Mouse (Mus musculus) forebrain, postnatal 0 days (tissue): ENCODE measurements around the gene Cflar. TPM values are rescaled to one million over a fixed set of nuclear protein-coding genes. Genes with fewer than 3 reads are reported as not detected.

ENCODE experiments used
- ATAC-seq: fragments of 200-750 bp; cut with Nextera tagmentation; 2 replicates; pipeline ENCODE4 v1.8.0; 2017; ENCODE audit warnings: mild to moderate bottlenecking, moderate library complexity
- DNase-seq: peaks from one replicate; pipeline ENCODE4 v3.0.0-alpha.2; 2015
- H3K27ac ChIP-seq: fragments of 300-500 bp; sonication (generic); 2 replicates; pipeline ENCODE4 v1.5.1; 2014; ENCODE audit warnings: low read depth, mild to moderate bottlenecking, antibody characterized with exemption, low read length, moderate library complexity, mixed read lengths
- H3K27me3 ChIP-seq: fragments of 300-500 bp; sonication (generic); 2 replicates; pipeline ENCODE4 v1.6.1; 2014; ENCODE audit warnings: mild to moderate bottlenecking, low read length, mixed read lengths; ENCODE audit not compliant: insufficient read depth
- H3K36me3 ChIP-seq: fragments of 300-500 bp; sonication (generic); 2 replicates; pipeline ENCODE4 v1.6.1; 2014; ENCODE audit warnings: mild to moderate bottlenecking, moderate library complexity; ENCODE audit not compliant: insufficient read depth
- H3K4me1 ChIP-seq: fragments of 300-500 bp; sonication (generic); 2 replicates; pipeline ENCODE4 v1.6.1; 2014; ENCODE audit warnings: antibody characterized with exemption; ENCODE audit not compliant: insufficient read depth
- H3K4me2 ChIP-seq: fragments of 300-500 bp; sonication (generic); 2 replicates; pipeline ENCODE4 v1.6.1; 2014; ENCODE audit warnings: low read depth, mild to moderate bottlenecking, moderate library complexity
- H3K4me3 ChIP-seq: fragments of 300-500 bp; sonication (generic); 2 replicates; pipeline ENCODE4 v1.5.1; 2014; ENCODE audit warnings: low read depth, low read length, mixed read lengths
- H3K9ac ChIP-seq: fragments of 300-500 bp; sonication (generic); 2 replicates; pipeline ENCODE4 v1.6.1; 2014; ENCODE audit warnings: mild to moderate bottlenecking
- H3K9me3 ChIP-seq: fragments of 300-500 bp; sonication (generic); 2 replicates; pipeline ENCODE4 v1.6.1; 2016; ENCODE audit warnings: low read length
- CTCF ChIP-seq: sonication (generic); IDR thresholded peaks from 2 replicates; pipeline ENCODE4 v1.5.1; 2016; ENCODE audit warnings: antibody characterized with exemption, control low read depth, low read depth
- WGBS: fragments of 180-500 bp; shearing (Covaris S2); extraction: QIAGEN DNeasy Blood & Tissue Kit; methylation state at CpG from one replicate; pipeline ENCODE4 v1.1.7; 2014; 5-methylcytosine and 5-hydroxymethylcytosine counted together
- polyA plus RNA-seq: library from polyadenylated mRNA; unstranded; fragments of >200 nt; fragmentation: Nextera tagmentation; extraction: Ambion mirVana; gene quantifications from 2 replicates; pipeline ENCODE4 v1.2.1, GENCODE M21; 2015
- total RNA-seq: library from RNA; depleted of rRNA; stranded (reverse); fragments of >200 nt; gene quantifications from 2 replicates; pipeline ENCODE4 v1.2.3, GENCODE M21; 2014

Gene Cflar
- total and polyA plus RNA-seq, 2 experiments from 2014 or later = 20.2 to 35.4 TPM

DNA sequence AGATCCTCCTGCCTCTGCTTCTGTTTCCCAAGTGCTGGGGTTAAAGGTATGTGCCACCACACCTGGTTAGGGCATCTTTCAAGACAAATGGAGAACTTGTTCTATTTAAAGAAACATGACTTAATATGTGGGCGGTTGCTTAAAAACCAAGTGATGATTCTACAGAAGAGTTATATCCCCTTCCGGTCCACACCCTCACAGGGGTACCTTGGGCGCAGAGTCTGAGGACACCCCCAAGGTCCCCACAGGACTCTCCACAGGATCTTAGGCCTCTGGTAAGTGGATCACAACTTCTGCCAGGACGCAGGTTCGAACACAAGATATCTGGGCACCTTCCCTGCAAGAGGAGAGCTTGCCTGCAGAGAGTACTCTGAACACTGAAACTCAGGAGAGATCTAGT is 64.1 kb downstream of the Cflar start:
- Histone ChIP-seq H3K27ac (no peak overlapping the region), H3K27me3 (no peaks in the 10 kb centered on the region), H3K9me3 (no peaks in the 10 kb centered on the region), H3K4me2 (no peak overlapping the region), H3K36me3 (no peaks in the 10 kb centered on the region), H3K4me3 (no peak overlapping the region), H3K4me1 (no peaks in the 10 kb centered on the region), H3K9ac (no peak overlapping the region)
- DNase-seq (no peak), ATAC-seq (no peak)
- 98% methylated on average over 5 of the region's 5 CpGs for WGBS
- TF ChIP-seq CTCF = no peak

DNA sequence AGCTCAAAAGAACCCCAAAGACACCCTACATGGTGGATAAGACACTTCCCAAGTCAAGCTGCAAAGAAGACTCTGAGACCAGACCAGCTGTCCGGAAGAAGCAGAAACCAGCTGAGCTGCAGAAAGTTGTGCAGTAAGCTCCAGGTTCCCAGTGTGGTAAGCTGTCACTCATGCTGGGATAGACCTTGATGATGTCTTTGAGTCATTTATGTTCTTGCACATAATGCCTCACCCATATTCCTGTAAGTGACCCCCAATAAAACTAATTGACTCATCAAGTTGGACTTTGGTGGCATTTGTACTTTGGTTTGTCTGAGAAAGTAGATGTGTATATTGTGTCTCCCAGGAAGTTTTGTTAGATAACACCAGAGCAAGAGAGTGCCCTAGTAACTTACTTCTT is 66.3 kb downstream of the Cflar start:
- Histone ChIP-seq H3K4me3 (no peak overlapping the region), H3K36me3 (no peaks in the 10 kb centered on the region), H3K4me2 (no peak overlapping the region), H3K27ac (no peak overlapping the region), H3K9ac (no peak overlapping the region), H3K4me1 (no peaks in the 10 kb centered on the region), H3K9me3 (no peaks in the 10 kb centered on the region), H3K27me3 (no peaks in the 10 kb centered on the region)
- WGBS = 96% methylated on average over 1 of the region's 1 CpGs
- TF ChIP-seq CTCF = no peak
- no peak for DNase-seq
- no peak for ATAC-seq

DNA sequence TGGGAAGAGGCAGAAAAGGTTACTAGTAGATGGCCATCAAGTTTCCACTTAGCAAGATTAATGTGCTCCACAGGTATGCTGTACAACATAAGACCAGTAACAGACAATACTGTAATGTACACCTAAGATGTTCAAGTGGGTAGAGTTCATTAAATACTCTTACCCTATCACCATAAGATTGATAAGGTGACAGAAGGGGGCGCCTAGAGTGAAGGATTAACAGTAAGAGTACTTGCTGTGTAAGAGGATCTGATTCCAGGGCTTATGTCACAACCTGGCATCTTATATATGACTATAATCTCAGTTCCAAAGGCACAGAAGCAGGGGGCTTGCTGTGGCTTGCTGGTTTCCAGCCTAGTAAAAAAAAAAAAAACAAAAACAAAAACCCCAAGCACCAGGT is 66.9 kb downstream of the Cflar start:
- H3K27ac ChIP-seq = no peak overlapping the region
- no peaks in the 10 kb centered on the region for H3K27me3 ChIP-seq
- no peak for TF ChIP-seq CTCF
- no peak for DNase-seq
- no peaks in the 10 kb centered on the region for H3K36me3 ChIP-seq
- no peak overlapping the region for H3K4me2 ChIP-seq
- no peaks in the 10 kb centered on the region for H3K9me3 ChIP-seq
- no peak overlapping the region for H3K9ac ChIP-seq
- no peak for ATAC-seq
- WGBS = 31% methylated on average over 1 of the region's 1 CpGs
- no peaks in the 10 kb centered on the region for H3K4me1 ChIP-seq
- no peak overlapping the region for H3K4me3 ChIP-seq

DNA sequence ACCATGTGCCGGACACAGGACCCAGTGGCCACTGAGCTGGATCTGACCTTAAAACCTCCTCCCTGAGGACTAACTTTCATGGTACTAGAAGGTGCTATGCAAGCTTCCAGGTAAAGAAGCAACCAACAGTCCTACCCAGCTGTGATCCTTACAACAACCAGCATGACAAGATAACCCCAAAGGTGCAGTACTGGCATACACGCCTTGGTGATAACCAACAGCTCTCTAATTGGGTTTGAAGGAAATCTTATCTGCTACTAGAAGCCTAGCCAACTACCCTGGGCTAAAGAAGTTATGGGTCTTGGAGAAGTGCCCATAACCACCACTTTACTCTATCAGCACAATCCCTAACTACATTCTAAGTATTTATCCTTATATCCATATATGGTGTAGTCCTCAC is 75.0 kb downstream of the Cflar start:
- TF ChIP-seq CTCF = no peak
- ATAC-seq = no peak
- Histone ChIP-seq H3K9me3 (no peaks in the 10 kb centered on the region), H3K4me3 (no peak overlapping the region), H3K9ac (no peak overlapping the region), H3K4me1 (no peaks in the 10 kb centered on the region), H3K27ac (no peak overlapping the region), H3K27me3 (no peaks in the 10 kb centered on the region), H3K4me2 (no peak overlapping the region), H3K36me3 (no peaks in the 10 kb centered on the region)
- no peak for DNase-seq
- 99% methylated on average over 2 of the region's 2 CpGs for WGBS

DNA sequence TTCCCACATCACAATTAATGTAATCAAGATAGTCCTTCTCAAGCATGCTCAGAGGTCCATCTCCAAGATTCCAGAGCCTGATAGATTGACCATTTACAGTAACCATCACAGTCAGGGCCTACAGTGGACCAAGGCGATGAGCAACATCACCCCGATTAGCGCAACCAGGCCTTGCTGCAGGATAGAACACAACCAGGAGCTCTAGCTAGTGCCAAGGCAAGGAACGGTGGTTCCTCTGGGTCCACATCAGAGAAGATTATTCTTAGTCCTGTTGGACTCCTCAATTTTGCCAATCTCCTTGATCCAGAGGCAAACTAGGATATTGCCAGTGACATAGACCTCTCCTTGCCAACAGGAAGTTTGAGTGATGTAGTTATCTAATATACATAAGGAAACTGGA is 77.1 kb downstream of the Cflar start:
- DNase-seq = no peak
- H3K4me1 ChIP-seq = no peaks in the 10 kb centered on the region
- no peak overlapping the region for H3K4me2 ChIP-seq
- no peak overlapping the region for H3K9ac ChIP-seq
- ATAC-seq = no peak
- H3K27ac ChIP-seq = no peak overlapping the region
- TF ChIP-seq CTCF = no peak
- WGBS = 98% methylated on average over 4 of the region's 4 CpGs
- H3K9me3 ChIP-seq = no peaks in the 10 kb centered on the region
- no peak overlapping the region for H3K4me3 ChIP-seq
- no peaks in the 10 kb centered on the region for H3K36me3 ChIP-seq
- H3K27me3 ChIP-seq = no peaks in the 10 kb centered on the region

DNA sequence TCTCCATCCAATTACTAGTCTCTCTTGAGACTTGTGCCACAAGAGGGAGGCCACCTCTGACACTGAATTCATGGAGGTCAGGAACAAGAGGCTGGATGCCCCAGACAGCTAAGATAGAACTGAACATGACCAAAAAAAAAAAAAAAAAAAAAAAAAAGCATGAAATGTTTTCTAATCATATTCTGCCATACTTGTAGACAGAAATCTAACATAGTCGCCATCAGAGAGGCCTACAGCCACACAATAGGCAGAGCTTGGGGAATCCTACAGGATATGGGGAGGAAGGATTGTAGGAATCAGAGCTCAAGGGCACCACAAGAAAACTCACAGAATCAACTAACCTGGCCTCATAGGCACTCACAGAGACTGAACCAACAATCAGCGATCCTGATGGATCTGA is 83.4 kb downstream of the Cflar start:
- Histone ChIP-seq H3K4me1 (no peaks in the 10 kb centered on the region), H3K36me3 (no peaks in the 10 kb centered on the region), H3K9ac (no peak overlapping the region), H3K4me2 (no peak overlapping the region), H3K9me3 (no peaks in the 10 kb centered on the region), H3K27ac (no peak overlapping the region), H3K27me3 (no peaks in the 10 kb centered on the region), H3K4me3 (no peak overlapping the region)
- no peak for DNase-seq
- 59% methylated on average over 2 of the region's 2 CpGs for WGBS
- TF ChIP-seq CTCF = no peak
- ATAC-seq = no peak

DNA sequence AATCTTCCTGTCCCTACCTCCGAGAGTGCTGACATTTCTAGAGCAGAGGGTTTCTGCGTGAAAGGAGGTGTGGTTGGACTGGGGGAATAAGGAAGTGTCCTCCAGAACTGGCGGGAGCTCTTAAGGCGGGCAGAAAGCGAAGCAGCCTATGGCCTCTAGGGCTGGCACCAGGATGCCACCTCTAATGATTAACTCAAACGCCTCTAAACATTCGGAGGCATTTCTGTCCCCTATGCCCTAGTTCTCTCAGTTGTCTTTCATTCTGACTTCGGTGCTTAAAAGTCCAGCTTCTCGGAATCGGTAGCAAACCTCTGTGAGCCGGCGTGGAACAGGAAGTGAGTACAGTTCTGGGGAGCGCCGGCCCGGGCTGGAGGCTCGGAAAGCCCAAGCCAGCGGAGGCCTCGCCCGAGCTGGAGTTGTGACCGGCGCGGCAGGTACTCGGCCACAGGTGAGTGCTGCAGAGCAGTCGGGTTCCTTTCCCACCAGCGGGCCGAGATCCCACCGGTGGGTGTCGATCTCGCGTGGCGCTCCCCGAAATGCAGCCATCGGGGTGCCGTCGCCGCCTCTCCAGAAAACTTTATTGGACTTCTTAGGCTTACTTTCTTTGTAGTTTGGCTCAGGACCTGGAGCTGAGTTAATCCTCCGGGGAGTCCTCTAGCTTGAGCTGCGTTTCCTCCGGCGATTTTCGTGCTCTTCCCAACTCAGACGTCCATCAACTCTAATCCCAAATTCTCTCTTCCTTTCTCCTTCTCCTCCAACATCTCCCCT is 84.2 kb downstream of the Cflar start, which contains the start of gene Casp8:
Casp8 (plus strand) TSS at position 84 of the 768 bp plus-strand sequence.
- 0 out of 2 replicates have a peak within 1 kb of the TSS, but pooled peaks have one; percentile 21 for H3K27ac ChIP-seq
- no peaks in the 10 kb centered on the region for H3K4me1 ChIP-seq
- peak within 1 kb of the TSS; percentile 70 for H3K4me2 ChIP-seq
- H3K36me3 ChIP-seq = no peaks in the 10 kb centered on the region
- WGBS = 3% methylated on average over 42 of the region's 42 CpGs
- TF ChIP-seq CTCF = no peak
- peak within 1 kb of the TSS; percentile 39 for H3K9ac ChIP-seq
- H3K27me3 ChIP-seq = no peaks in the 10 kb centered on the region
- peak within 1 kb of the TSS; percentile 38 for H3K4me3 ChIP-seq
- no peak for ATAC-seq
- H3K9me3 ChIP-seq = no peaks in the 10 kb centered on the region
- DNase-seq = peak; percentile 5

DNA sequence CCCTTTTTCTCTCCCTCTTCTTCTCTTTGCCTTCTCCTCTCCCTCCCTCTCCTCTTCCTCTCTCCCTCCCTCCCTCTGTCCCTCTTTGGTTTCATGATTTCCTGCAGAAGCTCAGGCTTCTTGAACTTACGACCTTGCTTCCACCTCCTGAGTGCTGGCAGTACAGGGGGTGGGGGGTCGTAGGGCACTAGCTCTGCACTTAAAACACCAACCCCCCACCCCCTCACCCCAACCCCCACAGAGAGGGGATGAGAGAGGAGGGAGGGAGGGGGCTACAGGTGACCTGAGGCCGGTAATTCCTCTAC is 84.7 kb downstream of the Cflar start:
- no peak for TF ChIP-seq CTCF
- DNase-seq = no peak
- Histone ChIP-seq H3K27ac (no peak overlapping the region), H3K4me1 (no peaks in the 10 kb centered on the region), H3K4me2 (peak overlapping the region; percentile 70), H3K9ac (no peak overlapping the region; the same call in 1 of the 2 replicates), H3K4me3 (peak overlapping the region; percentile 38), H3K27me3 (no peaks in the 10 kb centered on the region), H3K9me3 (no peaks in the 10 kb centered on the region), H3K36me3 (no peaks in the 10 kb centered on the region)
- ATAC-seq = no peak
- 8% methylated on average over 3 of the region's 3 CpGs for WGBS
